Mouse (Mus musculus) hematopoietic stem cell, adult 5-6 weeks (primary cell): ENCODE measurements around the gene Hs3st3b1. TPM values are rescaled to one million over a fixed set of nuclear protein-coding genes. Genes with fewer than 3 reads are reported as not detected.

ENCODE experiments used
- ATAC-seq, 2 experiments: fragments of 125-278 bp in 1 of 2; replicated peaks in 1 of 2; 2 replicates each; pipeline ENCODE4 v1.8.0; 2016 to 2017; ENCODE audit warnings: inconsistent platforms in 2 of 2, mild to moderate bottlenecking in 2 of 2, moderate number of reproducible peaks in 2 of 2, low read depth in 1 of 2, moderate TSS enrichment in 1 of 2; ENCODE audit not compliant: low FRiP score in 2 of 2, poor library complexity in 2 of 2, severe bottlenecking in 2 of 2, insufficient read depth in 1 of 2, low TSS enrichment in 1 of 2
- total RNA-seq: library from RNA; stranded (forward); fragments of 172-1452, 232-1000 nt; gene quantifications from 2 replicates; pipeline ENCODE4 v1.2.3, GENCODE M21; 2017

Hs3st3b1 gene
- total RNA-seq, 1 experiment from 2014 or later: 0.79 TPM

DNA sequence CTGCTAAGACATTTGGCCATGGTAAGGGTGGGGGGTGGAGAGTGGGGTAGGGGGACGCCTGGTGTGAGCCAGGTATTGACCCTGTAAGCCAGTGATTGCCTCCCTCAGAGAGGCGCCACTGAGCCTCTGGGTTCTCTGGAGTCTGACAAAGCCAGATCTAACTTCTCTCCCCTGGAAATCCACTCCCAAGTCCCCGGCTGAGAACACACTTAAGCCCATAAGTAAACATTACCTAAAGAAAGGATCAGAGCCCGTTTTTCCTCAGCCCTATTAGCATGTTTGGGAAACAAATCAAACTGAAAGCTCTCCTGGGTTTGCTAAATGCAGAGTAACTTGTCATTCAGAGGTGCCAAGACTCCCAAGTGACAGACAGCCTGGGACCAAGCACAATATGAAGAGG, 17.3 kb downstream of the Hs3st3b1 start:
- no peak for ATAC-seq

- no peak; a peak in 1 of 4 replicates for ATAC-seq
Measured at GRCm38 (mm10) chr11:63898509-63899168, 23.5 kb downstream of the Hs3st3b1 start.

DNA sequence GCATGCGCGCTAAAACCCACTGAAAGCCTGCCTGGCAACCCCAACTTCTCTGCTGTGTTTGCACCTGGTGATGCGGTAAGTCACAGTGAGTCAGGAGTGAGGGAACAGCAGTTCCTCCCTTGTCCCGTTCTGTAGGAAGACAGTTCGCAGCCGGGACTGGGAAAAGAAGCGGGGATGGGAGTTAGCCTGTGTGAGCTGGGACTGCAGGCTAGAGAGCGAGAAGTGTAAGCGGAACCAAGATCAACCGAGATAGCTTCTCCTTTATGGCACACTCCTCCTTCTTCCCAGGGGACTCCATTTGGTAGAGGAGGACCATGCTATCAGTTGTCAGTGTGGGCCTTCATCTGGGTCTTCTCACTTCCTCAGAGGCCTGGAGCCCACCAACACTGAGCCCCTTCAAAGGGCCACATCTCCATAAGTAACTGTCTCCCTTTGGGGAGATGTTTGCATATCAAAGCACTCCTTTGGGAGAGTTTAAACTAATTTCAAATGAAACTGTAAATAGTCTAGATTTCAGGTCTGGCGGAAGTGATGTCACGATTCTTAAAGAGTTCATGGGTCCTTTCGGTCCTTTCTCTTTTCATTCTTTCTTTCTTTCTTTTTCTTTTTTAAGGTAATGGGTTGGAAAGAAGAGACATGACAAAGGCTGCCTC, 24.1 kb downstream of the Hs3st3b1 start:
- no peak for ATAC-seq

DNA sequence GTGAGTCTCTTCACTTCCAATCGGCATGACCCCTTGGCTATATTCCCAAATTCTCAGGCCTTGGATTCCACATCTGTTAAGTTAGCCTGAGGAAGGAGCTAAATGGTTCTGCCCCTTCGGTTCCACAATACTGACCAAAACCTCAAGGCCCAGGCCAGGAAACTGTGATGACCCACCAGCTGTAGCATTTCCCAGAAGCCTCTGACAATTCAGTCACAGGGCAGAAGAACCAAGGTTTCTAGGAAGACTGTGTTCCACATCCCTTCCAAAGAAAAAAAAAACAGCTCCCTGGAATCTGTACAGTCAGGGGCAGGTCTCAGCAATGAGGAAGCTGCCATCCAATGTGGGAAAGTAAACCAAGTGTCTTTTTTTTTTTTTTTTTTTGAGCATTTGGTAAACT, 25.1 kb downstream of the Hs3st3b1 start:
- no peak for ATAC-seq

- ATAC-seq: no peak
Measured at GRCm38 (mm10) chr11:63894188-63894587, 27.9 kb downstream of the Hs3st3b1 start.

- ATAC-seq: no peak
Measured at GRCm38 (mm10) chr11:63893557-63893956, 28.5 kb downstream of the Hs3st3b1 start.

DNA sequence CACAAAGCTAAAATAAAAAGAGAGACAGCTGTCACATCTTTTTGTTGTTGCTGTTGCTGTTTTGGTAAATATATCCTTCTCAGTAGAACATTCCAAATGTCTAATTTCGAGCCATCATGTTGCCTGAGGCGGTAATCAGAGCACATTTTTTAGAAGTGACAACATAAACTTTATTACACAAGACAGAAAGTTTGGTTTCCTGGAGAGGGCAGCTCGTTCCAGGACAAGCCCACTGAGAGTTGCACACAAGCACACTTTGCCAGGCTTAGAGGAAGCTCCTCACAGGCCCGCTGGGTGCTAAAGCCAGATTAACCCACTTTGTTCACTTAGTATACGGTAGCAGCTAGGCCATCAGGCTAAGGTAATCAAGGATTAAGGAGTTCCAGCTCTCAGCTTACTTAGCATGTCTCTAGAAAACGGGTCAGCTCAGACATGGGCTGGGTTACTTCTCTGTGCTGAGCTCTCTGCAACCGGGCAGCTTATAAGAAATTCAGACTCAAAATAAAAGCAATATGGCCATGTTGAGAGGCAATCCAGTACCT, 30.5 kb downstream of the Hs3st3b1 start:
- no peak for ATAC-seq

GRCm38 (mm10) chr11:63883385-63883784, 38.7 kb downstream of the Hs3st3b1 start:
- ATAC-seq: no peak

DNA sequence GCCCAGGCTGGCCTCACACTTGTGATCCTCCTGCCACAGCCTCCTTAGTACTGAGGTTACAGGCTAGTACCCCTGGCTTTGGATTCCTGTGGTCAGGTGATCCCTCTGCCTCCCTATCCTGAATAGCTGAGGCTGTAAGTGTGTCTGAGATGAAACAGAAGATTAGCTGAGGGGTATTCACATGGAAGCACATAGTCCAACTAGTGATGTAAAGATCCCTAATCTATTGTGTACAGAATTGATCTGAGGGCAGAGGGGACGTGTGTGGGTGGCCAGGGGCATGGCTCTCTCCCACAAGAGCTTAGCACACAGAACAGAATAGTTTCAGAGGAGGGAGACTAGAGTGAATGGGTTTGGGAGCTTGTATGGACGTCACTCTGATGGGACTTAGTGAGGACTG, 41.8 kb downstream of the Hs3st3b1 start:
- no peak for ATAC-seq

DNA sequence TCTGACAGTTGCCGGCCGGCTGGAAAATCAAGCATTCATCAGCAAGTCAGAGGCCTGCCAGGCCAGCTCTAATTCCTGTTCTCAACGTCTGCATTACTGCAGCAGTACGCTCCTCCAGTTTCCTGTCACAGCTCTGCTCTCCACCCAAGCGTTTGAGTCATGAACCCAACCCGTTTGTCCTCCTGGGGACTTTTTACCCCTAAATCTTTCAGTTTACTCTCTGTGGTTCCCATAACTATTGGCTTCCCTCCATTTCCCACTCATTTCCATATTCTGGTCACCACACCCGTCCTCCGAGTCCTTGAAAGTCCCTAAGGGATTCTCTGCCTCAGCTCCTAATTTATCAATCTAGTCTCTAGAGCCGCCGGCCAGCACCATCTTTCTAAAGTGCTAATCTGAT, 42.8 kb downstream of the Hs3st3b1 start:
- ATAC-seq: no peak

DNA sequence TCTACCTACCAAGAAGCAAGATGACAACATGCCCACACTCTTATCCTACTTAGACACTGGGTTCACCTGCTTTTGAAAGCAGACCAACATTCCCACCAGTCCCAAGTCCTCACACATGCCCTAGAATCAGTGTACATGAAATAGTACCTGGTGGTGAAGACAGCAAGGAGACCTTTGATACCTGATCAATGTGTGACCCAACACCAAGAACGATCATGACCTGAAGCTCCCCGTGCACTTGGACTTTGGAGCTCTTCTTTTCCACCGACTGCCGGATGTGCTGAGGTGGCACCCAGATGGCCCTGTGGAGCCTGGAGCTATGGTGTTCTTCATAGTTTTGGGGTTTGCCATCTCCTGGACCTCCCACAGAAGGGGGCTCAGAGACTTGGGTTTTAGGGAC, 43.5 kb downstream of the Hs3st3b1 start:
- ATAC-seq: no peak

- peak; percentile 17 to 32; a peak in 2 of 4 replicates for ATAC-seq
Measured at GRCm38 (mm10) chr11:63862746-63863145, 59.3 kb downstream of the Hs3st3b1 start.

DNA sequence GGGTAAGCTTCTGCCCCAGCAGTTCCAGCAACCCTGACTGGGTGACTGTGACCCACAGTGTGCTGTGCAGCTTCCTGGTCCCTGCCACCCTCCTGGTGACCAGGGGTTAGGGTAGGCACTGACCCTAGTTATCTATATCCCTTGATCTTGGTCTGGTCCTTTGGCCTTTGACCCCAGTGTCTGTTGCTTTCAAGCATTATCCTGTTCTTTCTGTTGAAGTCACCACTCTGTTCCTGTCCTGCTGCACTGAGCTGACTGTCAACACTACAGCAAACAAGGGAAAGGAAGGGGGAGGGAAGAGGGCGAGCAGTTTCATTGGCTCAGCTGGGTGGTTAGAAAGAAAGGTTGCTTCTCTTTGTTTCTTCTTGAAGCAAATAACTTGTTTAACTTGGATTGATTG, 60.1 kb downstream of the Hs3st3b1 start:
- no peak for ATAC-seq

- ATAC-seq: no peak
Measured at GRCm38 (mm10) chr11:63851041-63851730, 70.9 kb downstream of the Hs3st3b1 start.

DNA sequence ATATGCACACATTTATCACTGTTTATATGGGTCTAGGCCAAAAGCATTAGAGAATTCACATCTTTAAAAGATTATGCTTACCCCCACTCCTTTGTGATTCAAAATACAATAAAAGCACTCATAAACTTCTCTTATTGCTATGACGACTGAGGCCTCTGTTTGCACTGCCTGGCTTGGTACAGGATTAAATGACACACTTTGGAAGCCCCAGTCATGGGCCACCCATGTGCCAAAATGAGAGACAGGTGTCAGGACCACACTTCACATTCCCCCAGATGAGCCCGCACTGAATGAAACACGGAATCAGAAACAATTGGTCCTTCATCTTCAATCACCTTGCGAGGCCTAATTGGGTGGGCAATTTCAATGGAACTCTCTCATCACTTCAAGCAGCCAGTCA, 71.8 kb downstream of the Hs3st3b1 start:
- no peak for ATAC-seq

GRCm38 (mm10) chr11:63845379-63845778, 76.7 kb downstream of the Hs3st3b1 start:
- ATAC-seq: no peak

GRCm38 (mm10) chr11:63844701-63845100, 77.4 kb downstream of the Hs3st3b1 start:
- no peak for ATAC-seq

- no peak for ATAC-seq
Measured at GRCm38 (mm10) chr11:63837526-63837925, 84.6 kb downstream of the Hs3st3b1 start.
